Mouse (Mus musculus) right cerebral cortex, postnatal 25 days (tissue): Measurements from ENCODE around the gene Prpf18.
"Not testable (repeated sequence)": the region's sequence is repeated elsewhere in the genome, so short reads cannot be mapped to it uniquely, and the experiment has no call there.

Source experiments
- DNase-seq: peaks from one replicate; pipeline ENCODE4 v3.0.0; 2022

The Prpf18 gene

GRCm38 (mm10) chr2:4651500-4652285 is at the start of gene Prpf18:
Gene Prpf18 (minus strand): TSS chr2:4652113.
- peak; percentile 88 for DNase-seq

- DNase-seq, result no peak
Observed at GRCm38 (mm10) chr2:4679886-4680285, 28.0 kb upstream of the Prpf18 start.

GRCm38 (mm10) chr2:4671636-4672035 is 19.7 kb upstream of the Prpf18 start:
- DNase-seq, result no peak

DNA sequence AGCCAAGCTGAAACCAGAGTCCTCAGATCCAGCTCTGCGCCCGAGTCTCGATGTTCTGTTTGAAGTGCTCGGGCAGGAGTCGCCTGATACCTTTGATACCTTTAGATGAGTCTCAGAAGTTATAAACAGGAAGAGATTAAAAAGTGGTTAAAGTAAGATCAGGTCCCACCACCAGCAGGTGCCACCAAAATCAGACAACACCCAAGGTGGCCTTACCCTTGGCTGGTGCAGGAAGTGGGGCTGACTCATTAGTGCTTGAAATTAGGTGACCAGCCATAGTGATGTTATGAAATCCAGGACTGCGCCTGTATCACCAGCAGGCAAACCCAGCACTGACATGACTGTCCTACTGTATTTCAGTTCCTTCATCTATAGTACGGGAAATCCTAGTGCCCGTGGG is 17.8 kb upstream of the Prpf18 start:
- DNase-seq, result no peak

GRCm38 (mm10) chr2:4668626-4669025 is 16.7 kb upstream of the Prpf18 start:
- no peak for DNase-seq

GRCm38 (mm10) chr2:4660677-4661076 is 8.8 kb upstream of the Prpf18 start:
- no peak for DNase-seq

GRCm38 (mm10) chr2:4649646-4650045 is 2.3 kb downstream of the Prpf18 start:
- no peak for DNase-seq

DNA sequence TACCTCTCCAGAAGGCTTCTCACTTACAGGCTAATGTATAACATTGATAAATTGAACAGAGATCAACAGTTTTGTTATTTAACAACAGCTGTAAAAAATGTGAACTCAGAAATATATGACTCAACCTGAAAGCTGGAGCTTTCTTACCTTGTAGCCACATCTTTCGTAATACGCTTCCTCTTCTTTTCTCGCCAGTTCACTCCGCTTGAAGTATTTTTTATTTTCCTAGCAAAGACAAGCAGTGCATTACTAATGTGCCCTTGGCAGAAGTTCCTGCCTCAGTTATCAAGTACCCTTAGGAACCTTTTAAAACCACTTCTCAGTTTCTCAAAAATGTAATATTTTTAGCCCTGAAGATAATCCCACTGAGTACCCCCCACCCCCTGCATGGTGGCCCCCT is 3.8 kb downstream of the Prpf18 start:
- no peak for DNase-seq

DNA sequence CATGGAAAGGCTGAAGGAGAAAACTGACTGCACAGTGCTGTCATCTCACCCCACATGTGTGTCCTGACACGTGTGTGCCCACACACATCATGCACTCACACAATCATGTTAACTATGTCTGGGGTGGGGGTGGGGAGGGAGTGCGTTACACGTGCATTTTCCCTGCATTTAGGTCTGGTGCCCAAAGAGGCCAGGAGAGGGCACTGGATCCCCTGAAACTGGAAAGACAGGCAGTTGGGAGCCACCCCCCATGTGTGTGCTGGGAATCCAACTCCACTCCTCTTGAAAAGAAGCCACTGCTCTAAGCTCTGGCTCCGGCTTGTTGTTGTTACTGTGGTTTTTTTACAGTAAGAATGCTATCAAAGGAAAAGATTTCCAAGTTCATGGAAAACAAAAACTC is 6.8 kb downstream of the Prpf18 start:
- no peak for DNase-seq

- no peak for DNase-seq
Observed at GRCm38 (mm10) chr2:4638189-4638588, 13.7 kb downstream of the Prpf18 start.

DNA sequence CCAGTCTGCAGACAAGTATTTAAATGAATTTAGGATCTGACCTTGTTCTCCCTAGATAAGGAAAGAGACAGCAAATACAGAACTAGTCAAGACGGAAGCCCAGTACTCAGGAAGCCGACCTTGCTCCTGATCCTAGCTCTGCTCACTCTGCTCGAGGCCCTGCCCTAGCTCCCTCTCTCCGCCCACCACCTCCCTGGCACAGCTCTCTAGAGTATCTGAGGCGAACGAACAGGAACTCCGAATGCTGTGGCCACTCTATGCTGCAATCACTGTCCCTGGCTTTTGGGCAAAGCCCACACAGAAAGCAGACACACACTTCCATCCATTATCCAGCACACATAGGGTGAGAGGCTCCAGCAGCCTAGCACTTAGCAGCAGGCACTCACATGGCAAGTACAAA is 15.3 kb downstream of the Prpf18 start:
- DNase-seq, result no peak

GRCm38 (mm10) chr2:4635804-4636203 is 16.1 kb downstream of the Prpf18 start:
- no peak for DNase-seq

DNA sequence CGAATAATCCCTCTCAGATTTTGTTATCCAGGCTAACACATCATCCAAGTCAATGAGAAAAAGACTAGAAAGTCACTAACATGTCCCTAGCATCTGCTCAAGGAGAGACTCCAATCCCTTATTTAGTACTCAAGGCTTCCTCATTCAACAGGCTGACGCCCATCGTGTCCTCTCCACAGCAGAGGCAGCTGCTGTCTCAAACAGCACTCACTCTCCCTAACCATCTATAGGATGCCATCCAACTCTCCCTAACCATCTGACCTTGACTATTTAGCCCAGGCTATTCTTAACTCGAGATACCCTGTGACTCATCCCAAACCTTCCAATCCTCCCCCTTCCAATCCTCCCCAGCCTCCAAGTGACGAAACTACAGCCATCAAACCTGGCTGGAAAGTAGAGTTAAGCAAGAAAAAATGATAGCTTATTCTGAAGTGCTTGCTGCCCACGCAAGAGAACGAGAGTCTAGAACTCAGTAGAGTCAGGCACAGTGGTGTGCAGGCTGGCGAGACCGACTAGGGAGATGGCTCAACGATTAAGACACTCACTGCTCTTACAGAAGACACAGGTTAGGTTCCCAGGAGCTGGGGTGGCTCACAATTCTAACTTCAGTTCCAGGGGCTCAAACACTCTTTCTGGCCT is 21.6 kb downstream of the Prpf18 start:
- DNase-seq, result no peak

GRCm38 (mm10) chr2:4629470-4629869 is 22.4 kb downstream of the Prpf18 start:
- DNase-seq, result no peak

- no peak for DNase-seq
Observed at GRCm38 (mm10) chr2:4628920-4629319, 23.0 kb downstream of the Prpf18 start.

- DNase-seq, result no peak
Observed at GRCm38 (mm10) chr2:4626911-4627310, 25.0 kb downstream of the Prpf18 start.

GRCm38 (mm10) chr2:4621471-4621985 is 30.4 kb downstream of the Prpf18 start:
- no peak for DNase-seq

- no peak for DNase-seq
Observed at GRCm38 (mm10) chr2:4620640-4621401, 31.1 kb downstream of the Prpf18 start.

GRCm38 (mm10) chr2:4619893-4620593 is 31.9 kb downstream of the Prpf18 start:
- DNase-seq, result no peak

- not testable (repeated sequence) for DNase-seq
Observed at GRCm38 (mm10) chr2:4619126-4619525, 32.8 kb downstream of the Prpf18 start.

DNA sequence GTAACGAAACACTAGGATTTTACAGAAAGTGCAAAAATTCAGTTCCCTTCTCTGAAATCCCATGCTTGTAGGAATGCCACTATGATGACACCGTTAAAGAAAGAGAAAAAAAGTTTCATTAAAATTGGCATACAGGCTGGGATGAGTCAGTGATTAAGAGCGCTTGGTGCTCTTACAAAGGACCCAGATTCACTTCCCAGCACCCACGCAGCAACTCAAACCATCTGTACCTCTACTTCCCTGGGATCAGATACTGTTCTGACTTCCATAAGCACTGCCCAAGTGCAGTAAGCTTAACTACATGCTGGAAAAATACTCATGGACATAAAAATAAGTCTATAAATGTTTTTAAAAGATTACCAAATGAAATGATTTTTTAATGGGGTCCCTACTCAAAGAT is 34.9 kb downstream of the Prpf18 start:
- no peak for DNase-seq

GRCm38 (mm10) chr2:4615014-4615546 is 36.8 kb downstream of the Prpf18 start:
- DNase-seq, result no peak
